Mouse (Mus musculus): ENCODE results near the gene Gas2.

Gene Gas2

DNA sequence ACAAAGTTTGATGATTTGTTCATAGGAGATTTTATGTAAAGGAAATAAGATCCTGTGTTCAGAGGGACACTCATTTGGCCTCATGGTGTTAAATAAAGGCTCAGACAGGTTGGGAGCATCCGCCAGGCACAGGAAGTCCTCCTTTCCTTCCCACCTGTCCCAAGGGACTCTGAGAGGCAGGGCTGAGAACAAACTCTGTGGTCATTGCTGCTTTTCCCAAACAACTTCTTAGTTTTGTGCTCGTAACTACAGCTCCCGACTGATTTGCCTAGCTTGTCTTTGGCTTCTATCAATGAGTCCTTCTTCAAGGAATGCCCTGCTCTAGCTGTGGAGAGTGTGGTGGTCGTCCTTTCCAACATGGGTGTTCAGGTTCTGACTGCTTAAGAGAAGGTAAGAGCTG lies 18.3 kb downstream of the Gas2 start:
- DNase-seq (ENCODE audit: low read depth, low spot score) = no peak

GRCm38 (mm10) chr7:51885345-51885744 lies 23.5 kb downstream of the Gas2 start:
- DNase-seq (ENCODE audit: low read depth, low spot score) = no peak

DNA sequence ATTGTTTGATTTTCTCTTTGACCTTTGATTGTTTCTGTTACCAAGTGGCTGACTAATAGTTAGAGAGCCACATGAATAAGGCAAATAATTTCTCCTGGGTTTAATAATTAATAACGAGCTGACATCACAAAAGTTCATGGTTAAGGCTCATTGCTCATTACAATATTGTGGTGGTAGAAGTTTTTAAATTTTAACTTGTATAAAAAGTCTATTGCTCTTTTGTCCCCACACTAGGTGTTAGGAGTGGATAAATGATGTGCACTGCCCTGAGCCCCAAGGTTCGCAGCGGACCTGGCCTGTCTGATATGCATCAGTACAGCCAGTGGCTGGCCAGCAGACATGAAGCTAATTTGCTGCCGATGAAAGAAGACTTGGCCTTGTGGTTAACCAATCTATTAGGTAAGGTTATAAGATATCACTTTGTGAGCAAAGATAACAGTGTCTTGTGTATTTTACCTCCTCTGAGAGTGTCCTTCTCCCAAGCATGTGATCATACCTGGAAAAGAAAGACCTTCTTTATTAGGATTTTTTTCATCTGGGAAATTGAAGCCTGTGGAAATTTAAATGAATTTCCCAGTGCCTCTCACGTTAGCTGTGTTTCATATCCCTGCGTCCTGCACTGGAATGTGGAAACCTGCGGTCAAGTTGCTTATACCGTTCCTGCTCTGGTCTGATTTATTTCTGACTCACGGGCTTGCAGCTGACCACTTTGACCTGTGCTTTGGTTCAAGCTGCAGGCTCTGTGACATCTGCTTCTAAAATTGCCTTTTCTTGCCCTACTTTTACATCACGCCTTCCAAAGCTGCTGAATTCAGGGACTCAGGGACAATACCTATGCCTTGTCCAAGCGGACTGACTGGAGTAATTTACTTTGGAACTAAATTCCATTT lies 26.1 kb downstream of the Gas2 start:
- no peak for DNase-seq (ENCODE audit: low read depth, low spot score)

GRCm38 (mm10) chr7:51889601-51890000 lies 27.8 kb downstream of the Gas2 start:
- no peak for DNase-seq (ENCODE audit: low read depth, low spot score)

- no peak for DNase-seq (ENCODE audit: low read depth, low spot score)
These were observed 30.6 kb downstream of the Gas2 start for GRCm38 (mm10) chr7:51892224-51892965.

DNA sequence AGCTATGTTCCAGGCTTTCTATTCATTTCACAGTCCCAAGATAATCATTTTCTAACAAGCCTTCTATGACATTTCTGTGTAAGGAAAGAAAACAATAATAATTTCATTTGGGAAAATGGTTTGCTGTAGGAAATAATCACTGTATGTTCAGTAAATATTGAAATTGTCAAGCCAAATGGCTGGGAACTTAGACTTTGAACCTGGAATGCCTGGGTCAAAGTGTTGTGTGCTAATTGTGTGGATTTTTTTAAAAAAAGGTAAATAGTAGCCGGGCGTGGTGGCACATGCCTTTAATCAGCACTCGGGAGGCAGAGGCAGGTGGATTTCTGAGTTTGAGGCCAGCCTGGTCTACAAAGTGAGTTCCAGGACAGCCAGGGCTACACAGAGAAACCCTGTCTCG lies 31.2 kb downstream of the Gas2 start:
- DNase-seq (ENCODE audit: low read depth, low spot score) = no peak

DNA sequence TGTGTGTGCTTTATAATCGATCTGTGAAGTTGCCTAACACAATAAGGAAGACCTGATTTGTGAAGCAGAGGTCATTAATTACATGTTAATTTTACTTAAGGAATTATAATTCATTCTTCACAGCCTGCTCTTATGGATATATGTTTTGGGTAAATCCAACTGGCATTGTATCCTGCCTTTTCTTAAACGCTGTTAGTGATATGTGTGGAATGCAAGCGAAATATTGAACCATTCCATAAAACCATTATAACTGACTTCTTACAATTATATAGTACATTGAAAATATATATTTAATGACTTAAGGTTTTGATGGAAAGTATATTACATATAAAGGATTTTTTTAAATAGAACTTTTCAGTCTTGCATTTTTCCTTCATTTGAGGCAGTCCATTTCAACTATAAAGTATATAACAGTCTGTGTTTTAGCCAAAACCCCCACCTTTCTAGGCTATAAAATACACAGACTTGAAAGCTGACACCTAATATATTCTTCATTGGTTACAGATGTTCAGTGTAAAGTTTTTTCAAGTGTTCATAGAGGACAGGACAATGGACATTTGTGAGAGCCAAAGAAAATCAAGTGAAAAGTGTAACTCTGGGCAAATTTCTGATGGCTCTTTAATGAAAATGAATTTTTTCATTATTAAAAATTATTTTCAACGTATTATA lies 32.5 kb downstream of the Gas2 start:
- DNase-seq (ENCODE audit: low read depth, low spot score) = no peak

DNA sequence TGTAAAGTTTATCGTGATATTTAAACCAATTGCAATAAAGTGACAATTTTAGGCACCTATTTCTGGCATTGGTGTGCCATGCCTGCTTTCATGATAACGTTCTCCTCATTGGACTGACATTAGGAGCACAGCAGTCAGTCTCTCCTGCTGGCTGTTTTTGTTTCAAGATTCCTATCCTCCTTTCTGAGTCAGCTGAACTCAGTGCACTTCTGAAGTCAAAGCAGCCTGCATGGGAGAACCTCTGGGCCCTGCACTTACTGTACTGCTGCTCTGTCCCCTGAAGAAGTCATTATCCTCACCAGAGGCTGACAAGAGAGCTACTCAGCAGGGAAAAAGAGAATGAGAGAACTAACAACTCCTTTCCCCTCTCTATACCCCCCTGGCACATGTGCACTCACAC lies 33.1 kb downstream of the Gas2 start:
- no peak for DNase-seq (ENCODE audit: low read depth, low spot score)

GRCm38 (mm10) chr7:51899066-51899465 lies 37.3 kb downstream of the Gas2 start:
- no peak for DNase-seq (ENCODE audit: low read depth, low spot score)

- DNase-seq (ENCODE audit: low read depth, low spot score) = no peak
These were observed 51.7 kb downstream of the Gas2 start for GRCm38 (mm10) chr7:51913292-51914050.

DNA sequence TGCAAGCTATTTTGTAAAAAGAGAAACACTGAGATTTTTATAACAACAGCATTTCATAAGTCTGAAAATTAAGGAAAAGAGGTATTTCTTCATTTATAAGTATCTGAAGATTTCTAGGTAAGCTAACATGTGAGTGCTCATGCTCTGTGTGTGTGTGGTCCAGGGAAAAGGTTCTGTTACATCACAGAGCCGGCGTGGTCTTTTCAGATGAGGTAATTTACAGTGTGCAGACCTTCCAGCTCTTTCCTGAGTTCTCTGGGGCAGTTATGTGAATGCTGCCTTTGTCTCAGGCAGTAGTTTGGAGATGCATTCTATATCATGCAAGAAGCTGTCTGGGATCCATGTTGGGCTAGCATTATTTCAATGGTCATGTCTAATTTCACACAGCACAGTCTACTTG lies 52.3 kb downstream of the Gas2 start:
- no peak for DNase-seq (ENCODE audit: low read depth, low spot score)

- DNase-seq (ENCODE audit: low read depth, low spot score) = no peak
These were observed 67.1 kb downstream of the Gas2 start for GRCm38 (mm10) chr7:51928761-51929519.

GRCm38 (mm10) chr7:51931217-51931616 lies 69.4 kb downstream of the Gas2 start:
- DNase-seq (ENCODE audit: low read depth, low spot score) = no peak

DNA sequence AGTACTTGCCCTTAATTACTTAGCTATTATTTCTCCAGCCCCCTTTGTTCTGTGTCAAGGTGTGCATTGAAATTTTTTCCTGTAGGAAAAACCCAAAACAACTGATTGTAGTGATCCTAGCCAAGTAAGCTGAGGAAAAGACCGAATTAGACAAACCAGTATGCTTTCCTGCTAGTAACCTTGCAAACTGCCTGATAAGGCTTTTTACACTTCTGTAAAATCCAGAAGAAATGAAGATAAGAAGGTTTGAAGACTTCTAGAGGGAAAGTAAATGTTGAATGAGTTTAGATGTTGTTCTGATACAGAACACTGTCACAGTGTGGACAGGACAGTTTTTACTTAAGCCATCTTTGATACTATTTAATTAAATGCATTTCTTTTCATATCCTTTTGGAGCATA lies 75.5 kb downstream of the Gas2 start:
- no peak for DNase-seq (ENCODE audit: low read depth, low spot score)

DNA sequence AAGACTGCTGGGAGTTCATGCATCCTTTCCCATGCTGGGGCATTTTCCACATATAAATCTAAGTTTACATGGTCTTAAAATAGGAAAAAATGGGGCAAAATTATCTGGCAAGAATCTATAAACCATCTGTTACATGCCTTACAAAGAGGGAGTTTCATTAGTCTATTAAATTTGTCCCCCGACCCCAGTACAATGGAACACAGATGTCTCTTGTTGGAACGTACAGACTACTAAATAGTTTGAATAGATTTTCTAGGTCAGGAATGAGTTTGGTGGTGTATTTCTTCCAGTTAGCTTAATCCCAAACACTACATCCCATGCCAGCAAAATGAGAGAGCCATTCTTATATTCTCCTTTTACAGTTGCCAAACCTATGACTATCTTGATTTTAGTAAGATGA lies 78.6 kb downstream of the Gas2 start:
- no peak for DNase-seq (ENCODE audit: low read depth, low spot score)

GRCm38 (mm10) chr7:51955424-51956041 lies 93.7 kb downstream of the Gas2 start:
- DNase-seq (ENCODE audit: low read depth, low spot score) = no peak

GRCm38 (mm10) chr7:51957766-51958165 lies 96.0 kb downstream of the Gas2 start:
- no peak for DNase-seq (ENCODE audit: low read depth, low spot score)

- no peak for DNase-seq (ENCODE audit: low read depth, low spot score)
These were observed 99.0 kb downstream of the Gas2 start for GRCm38 (mm10) chr7:51960698-51961374.

DNA sequence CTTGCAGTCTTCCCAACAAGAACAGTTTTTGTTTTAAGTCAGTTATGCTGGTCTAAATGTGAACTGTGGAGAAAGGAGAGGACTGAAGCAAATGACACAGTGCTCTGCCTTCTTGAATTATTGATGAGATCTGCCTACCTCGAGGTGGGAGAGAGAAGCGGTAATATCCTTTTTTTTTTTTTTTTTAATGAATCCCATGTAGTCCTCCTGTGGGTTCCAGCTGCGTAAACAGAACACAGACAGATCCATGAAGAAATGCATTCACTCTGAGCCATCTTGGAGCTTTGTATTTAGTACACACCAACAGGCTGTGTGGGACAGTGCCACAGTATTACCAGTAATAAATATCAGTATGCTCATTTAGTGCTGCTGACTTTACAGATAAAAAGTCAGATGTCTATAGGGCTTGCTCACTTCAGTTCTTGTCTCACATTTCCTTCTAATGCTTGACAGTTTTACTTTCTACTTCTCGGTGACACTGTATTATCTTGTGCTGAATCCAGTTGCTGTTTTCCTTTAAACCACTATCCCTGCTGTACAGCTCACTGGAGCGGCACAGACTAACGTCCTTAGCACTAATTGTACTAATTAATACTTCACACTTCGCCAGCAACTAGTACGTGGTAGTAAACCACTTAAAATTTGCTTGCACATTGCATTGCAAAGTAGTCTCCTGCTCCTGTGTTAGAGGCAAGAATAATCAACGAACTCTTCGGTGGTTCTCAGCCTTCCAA lies 100.6 kb downstream of the Gas2 start:
- no peak for DNase-seq (ENCODE audit: low read depth, low spot score)
